Mouse (Mus musculus): ENCODE data around the gene Olfr324.

DNA sequence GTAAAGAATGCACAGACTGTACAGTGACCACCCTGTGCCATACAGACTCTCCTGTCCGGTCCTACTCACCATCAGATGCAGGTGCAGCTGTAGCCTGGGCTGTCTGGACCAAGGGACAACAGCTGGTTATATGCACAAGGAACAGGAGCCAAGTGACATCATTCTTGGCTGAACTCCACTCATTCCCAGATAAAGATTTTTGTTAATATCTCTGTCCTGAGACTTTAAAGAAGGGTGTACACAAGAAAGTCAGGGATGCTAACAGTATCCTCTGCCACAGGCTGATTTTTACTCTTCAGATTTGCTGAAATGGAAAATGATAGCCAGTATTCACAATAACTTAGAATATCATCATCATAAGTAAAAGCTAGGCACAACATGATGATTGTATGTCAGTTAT, 39.4 kb upstream of the Olfr324 start, which contains the start of gene Olfr328:
- TF ChIP-seq POLR2A (IDR thresholded peaks at IDR 0.05; ENCODE audit: borderline replicate concordance, extremely low read depth, low read depth, low read length) (no peak), CTCF (IDR thresholded peaks at IDR 0.05; ENCODE audit: insufficient read depth, low read length) (no peak)

Measured in lung, adult 2 months (tissue).